Mouse (Mus musculus) gastrocnemius, adult 2 months (tissue): ENCODE measurements around the gene Ostm1. TPM values are rescaled to one million over a fixed set of nuclear protein-coding genes. Genes with fewer than 3 reads are reported as not detected.

Experiments
- DNase-seq: peaks from one replicate; pipeline ENCODE4 v3.0.0; 2022
- H3K27ac ChIP-seq: fragments of 200-600 bp; 2 replicates; pipeline ENCODE4 v1.8.1; 2022; ENCODE audit warnings: mild to moderate bottlenecking
- H3K4me3 ChIP-seq: fragments of 200-600 bp; 2 replicates; pipeline ENCODE4 v1.8.1; 2022; ENCODE audit warnings: mild to moderate bottlenecking, moderate library complexity
- CTCF ChIP-seq: fragments of 200-600 bp; IDR thresholded peaks from 2 replicates; pipeline ENCODE4 v1.8.1; 2022; ENCODE audit warnings: antibody characterized with exemption, mild to moderate bottlenecking, moderate library complexity
- intact Hi-C: fragments of 180-260 bp; cut with DNase I; formaldehyde crosslinking; loops from one replicate; pipeline ENCODE4 v1.15.1; 2025
- total RNA-seq, 2 experiments: library from RNA; stranded (reverse); gene quantifications; 2 replicates each; pipeline ENCODE4 v1.2.3; 2021

Ostm1 gene
- total RNA-seq, 2 experiments from 2014 or later, result 14.7 to 22.2 TPM

GRCm38 (mm10) chr10:42587961-42588750 lies 4.5 kb downstream of the Ostm1 start:
- Histone ChIP-seq H3K4me3 (no peak overlapping the region), H3K27ac (no peak overlapping the region)
- TF ChIP-seq CTCF, result no peak
- intact Hi-C loops, result no loop called here
- no peak for DNase-seq

GRCm38 (mm10) chr10:42589505-42589904 lies 5.9 kb downstream of the Ostm1 start:
- H3K4me3 ChIP-seq, result no peak overlapping the region
- no peak for TF ChIP-seq CTCF
- intact Hi-C loops, result no loop called here
- DNase-seq, result no peak
- no peak overlapping the region for H3K27ac ChIP-seq

GRCm38 (mm10) chr10:42590261-42591184 lies 6.9 kb downstream of the Ostm1 start:
- TF ChIP-seq CTCF, result no peak
- intact Hi-C loops, result no loop called here
- DNase-seq, result no peak
- Histone ChIP-seq H3K4me3 (no peak overlapping the region), H3K27ac (no peak overlapping the region)

GRCm38 (mm10) chr10:42591185-42591992 lies 7.8 kb downstream of the Ostm1 start:
- Histone ChIP-seq H3K27ac (no peak overlapping the region), H3K4me3 (peak overlapping the region; percentile 49)
- no peak for TF ChIP-seq CTCF
- no peak for DNase-seq
- intact Hi-C loops, result no loop called here

- TF ChIP-seq CTCF, result no peak
Measured at GRCm38 (mm10) chr10:42591993-42592686, 8.5 kb downstream of the Ostm1 start.

GRCm38 (mm10) chr10:42593201-42593600 lies 9.6 kb downstream of the Ostm1 start:
- TF ChIP-seq CTCF, result no peak
- intact Hi-C loops, result no loop called here
- no peak for DNase-seq
- Histone ChIP-seq H3K27ac (no peak overlapping the region), H3K4me3 (no peak overlapping the region)

More at GRCm38 (mm10) chr10:42591993-42592686, 8.5 kb downstream of the Ostm1 start:
- no peak for DNase-seq
- Histone ChIP-seq H3K27ac (no peak overlapping the region), H3K4me3 (peak overlapping the region; percentile 49)
- intact Hi-C loops, result no loop called here

GRCm38 (mm10) chr10:42598615-42599014 lies 15.0 kb downstream of the Ostm1 start:
- DNase-seq, result no peak
- Histone ChIP-seq H3K4me3 (no peak overlapping the region), H3K27ac (no peak overlapping the region)
- intact Hi-C loops, result no loop called here
- TF ChIP-seq CTCF, result no peak

GRCm38 (mm10) chr10:42601556-42601955 lies 17.9 kb downstream of the Ostm1 start:
- TF ChIP-seq CTCF, result peak; percentile 56
- no peak for DNase-seq
- intact Hi-C loops, result no loop called here
- H3K4me3 ChIP-seq, result no peak overlapping the region
- no peak overlapping the region for H3K27ac ChIP-seq

GRCm38 (mm10) chr10:42604874-42605273 lies 21.3 kb downstream of the Ostm1 start:
- peak; percentile 42 for TF ChIP-seq CTCF

GRCm38 (mm10) chr10:42606757-42607156 lies 23.1 kb downstream of the Ostm1 start:
- DNase-seq, result no peak
- no peak overlapping the region for H3K27ac ChIP-seq
- no peak for TF ChIP-seq CTCF
- intact Hi-C loops, result no loop called here
- no peak overlapping the region for H3K4me3 ChIP-seq

More at GRCm38 (mm10) chr10:42604874-42605273, 21.3 kb downstream of the Ostm1 start:
- Histone ChIP-seq H3K4me3 (no peak overlapping the region), H3K27ac (no peak overlapping the region)
- no peak for DNase-seq
- intact Hi-C loops, result no loop called here

- intact Hi-C loops, result no loop called here
Measured at GRCm38 (mm10) chr10:42613075-42613474, 29.5 kb downstream of the Ostm1 start.

More at GRCm38 (mm10) chr10:42613075-42613474, 29.5 kb downstream of the Ostm1 start:
- DNase-seq, result no peak
- no peak overlapping the region for H3K27ac ChIP-seq
- no peak for TF ChIP-seq CTCF
- H3K4me3 ChIP-seq, result no peak overlapping the region
